Mouse (Mus musculus) yolk sac, embryonic 10.5 days (tissue): ENCODE measurements around the gene Actl7b.

ENCODE experiments used
- DNase-seq: peaks from one replicate; pipeline ENCODE4 v3.0.0-alpha.2; 2017; ENCODE audit warnings: low spot score

Gene Actl7b

DNA sequence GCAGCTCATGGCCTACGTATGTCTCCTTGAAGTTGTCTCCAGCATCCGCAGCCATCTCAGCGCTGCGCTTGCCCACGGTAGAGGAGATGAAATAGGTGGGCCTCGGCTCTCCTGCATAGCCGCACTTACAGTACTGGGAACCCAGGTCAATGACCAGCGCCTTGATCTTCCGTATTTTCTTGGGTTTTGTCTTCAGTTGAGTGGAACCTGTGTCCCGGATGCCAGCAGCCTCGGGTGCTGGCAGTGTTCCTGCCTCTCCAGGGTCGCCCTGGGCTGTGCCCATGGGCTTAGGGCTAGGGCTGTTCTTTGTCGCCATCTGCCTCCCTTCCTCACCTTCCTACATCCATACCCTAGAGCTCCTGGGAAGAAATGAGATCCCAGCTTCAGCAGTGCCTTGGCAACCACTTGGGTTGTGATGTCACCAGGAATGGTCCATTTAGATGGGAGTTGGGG is at the start of gene Actl7b:
Gene Actl7b, minus strand, starts transcription at position 403 of the 453 bp plus-strand sequence.
- DNase-seq: no peak

- no peak for DNase-seq
These were observed 29.8 kb upstream of the Actl7b start for GRCm38 (mm10) chr4:56771065-56771464.

DNA sequence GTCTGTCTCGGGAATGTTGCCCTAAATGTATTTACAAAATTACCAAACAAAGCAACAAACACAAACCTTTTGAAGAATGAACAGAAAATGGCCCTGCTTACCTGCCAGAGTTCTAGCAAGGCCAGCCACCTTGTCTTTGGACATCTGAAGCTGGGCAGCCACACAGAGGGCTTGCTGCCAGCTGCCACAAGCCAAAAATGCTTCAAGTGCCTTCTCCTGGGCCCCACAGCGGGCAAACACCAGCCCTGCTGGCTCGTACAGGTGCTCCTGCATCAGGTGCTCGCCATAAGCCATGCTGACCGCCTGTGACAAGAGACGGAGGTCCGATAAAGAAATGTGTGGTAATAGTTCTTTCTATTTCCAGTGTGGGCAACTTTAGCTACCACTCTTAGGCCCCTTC is 27.7 kb upstream of the Actl7b start:
- DNase-seq: no peak

DNA sequence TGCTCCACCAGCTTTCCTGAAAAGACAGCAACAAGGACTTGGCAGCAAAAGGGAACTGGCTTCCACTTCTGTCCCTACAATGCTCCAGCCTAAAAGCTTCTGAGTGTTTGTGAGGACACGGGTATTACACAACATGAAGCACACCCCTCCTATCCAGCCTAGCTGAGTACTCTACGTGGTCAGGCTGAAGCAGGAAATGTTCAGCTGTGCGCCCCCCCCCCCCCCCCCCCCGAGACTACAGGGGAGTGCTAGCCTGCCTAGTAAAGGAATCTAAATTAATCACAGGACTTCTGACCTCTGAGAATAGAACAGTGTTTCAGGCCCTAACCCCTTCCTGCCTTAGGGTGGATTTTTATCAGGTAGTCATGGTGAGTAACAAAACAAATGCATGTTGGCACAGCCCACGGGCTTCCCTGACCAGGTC is 26.6 kb upstream of the Actl7b start:
- no peak for DNase-seq

- DNase-seq: no peak
These were observed 16.4 kb upstream of the Actl7b start for GRCm38 (mm10) chr4:56757693-56758092.

DNA sequence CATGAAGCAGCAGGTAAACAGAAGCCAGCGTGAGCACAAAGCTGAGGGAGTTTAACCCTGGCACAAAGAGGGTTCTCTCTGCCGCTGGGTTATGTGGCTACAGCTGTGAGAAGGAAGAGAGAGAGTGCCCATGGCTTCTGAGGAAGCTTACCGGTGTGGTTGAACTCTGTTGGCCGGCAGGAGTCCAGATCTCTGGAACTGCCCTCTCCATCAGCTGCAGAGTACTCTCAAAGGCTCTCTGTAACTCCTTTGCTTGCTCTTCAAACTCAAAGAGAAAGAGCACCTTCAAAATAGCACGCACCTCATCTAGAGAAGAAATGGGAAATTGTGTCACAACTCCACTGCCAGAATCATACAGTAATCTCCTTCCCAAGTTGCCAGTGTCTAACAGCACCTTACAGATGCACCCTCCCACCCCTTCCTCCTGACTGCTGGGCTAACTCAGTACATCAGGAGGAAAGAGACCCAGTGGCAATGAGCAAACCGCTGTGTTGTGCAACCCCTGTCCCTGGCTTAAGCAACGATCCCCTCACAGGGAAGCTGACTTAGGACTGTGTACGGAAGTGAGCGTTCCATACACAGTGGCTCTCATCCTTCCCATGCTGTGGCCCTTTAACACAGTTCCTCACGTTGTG is 15.8 kb upstream of the Actl7b start:
- no peak for DNase-seq

DNA sequence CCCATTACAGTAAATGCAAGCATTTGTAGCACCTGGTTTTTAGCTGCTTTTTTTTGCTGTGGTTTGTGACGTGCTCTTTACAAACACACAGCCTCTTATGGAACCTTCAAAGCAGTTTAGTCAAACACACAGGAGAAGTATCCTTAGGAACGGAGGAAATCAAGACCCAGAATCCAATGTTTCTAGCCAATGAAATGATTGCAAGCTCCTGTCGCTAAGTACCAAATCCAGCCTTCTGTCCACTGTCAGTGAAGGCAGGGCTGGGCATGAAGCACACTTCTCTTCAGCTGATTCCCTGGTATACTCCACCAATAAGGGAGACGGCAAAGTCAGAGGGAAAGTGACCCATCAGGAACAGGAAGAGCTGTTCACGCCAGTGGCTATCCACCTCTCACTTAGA is 14.8 kb upstream of the Actl7b start:
- no peak for DNase-seq

GRCm38 (mm10) chr4:56747456-56747855 is 6.2 kb upstream of the Actl7b start:
- no peak for DNase-seq

DNA sequence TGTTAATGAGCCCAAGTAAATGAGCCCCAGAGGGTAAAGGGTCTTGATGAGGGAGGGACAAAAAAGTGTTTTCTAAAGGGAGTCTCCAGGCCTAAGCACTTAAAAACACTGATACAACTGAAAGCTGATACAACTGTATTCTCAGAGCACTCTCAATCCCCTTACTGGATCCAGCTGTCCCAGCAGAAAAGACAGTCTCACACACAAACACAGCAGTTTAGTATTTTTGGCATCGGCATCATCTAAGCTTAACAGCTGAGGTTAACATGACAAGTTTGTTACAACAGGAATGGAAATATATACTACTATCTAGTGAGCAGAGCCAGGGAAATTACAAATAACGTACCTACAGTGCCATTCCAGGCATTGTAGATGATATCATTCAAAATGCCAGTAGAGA is 5.1 kb upstream of the Actl7b start:
- no peak for DNase-seq

DNA sequence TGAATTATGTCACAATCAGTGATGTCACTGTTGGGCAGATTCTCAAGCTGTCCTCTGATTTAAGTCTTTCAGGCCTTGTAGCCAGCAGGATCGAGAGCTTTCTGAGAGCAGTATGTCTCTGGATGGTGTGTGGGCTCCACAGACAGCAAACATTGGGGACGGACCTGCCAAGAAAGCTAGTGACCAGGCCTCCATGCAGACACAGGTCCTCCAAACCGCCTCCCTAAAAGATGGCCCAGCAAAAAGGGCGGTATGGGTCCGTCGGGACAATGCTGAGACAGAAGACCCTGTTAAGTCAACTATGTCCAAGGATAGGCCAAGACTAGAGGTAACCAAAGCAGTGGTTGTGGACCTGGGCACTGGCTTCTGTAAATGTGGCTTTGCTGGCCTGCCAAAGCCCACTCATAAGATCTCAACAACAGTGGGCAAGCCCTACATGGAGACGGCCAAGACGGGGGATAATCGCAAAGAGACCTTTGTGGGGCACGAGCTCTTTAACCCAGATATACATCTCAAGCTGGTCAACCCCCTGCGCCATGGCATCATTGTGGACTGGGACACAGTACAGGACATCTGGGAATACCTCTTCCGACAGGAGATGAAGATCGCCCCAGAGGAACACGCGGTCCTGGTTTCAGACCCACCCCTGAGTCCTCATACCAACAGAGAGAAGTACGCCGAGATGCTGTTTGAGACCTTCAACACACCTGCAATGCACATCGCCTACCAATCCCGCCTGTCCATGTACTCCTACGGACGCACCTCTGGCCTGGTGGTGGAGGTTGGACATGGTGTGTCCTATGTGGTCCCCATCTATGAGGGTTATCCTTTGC is 2.3 kb upstream of the Actl7b start, which contains the start of gene Actl7a:
Gene Actl7a, plus strand, starts transcription at position 51 of the 833 bp plus-strand sequence.
- DNase-seq: no peak

DNA sequence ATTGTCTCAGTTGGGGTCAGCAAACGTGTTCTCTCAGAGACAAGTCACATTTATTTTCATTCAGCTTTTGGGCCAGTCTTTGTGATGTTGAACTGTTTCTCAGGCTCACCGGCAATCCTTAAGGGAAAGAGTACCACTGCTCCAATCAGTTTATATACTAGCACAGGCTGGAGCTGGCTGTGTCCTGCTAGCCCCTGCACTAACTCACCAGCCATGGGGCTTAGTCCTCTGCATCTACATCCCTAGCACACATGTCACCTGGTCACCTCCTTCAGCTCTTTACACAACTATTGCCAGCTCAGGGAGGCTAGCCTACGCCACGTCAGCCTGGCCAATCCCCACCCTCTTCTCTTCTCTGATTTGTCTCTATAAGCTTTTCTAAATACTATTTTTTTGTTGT is 1.5 kb upstream of the Actl7b start:
- DNase-seq: no peak

DNA sequence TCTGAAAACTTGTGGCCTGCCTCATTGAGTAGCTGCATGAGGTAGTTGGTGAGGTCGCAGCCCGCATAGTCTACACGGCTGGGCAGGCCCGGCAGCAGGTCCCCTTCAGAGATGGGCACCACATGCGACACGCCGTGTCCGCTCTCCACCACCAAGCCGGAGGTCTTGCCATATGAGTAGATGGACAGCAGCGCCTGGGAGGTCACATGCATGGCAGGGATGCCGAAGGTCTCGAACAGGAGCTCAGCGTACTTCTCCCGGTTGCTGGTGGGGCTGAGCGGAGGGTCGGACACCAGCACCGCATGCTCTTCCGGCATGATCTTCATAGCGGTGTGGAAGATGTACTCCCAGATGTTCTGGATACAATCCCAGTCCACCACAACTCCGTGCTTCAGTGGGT is 632 bp downstream of the Actl7b start:
- no peak for DNase-seq

DNA sequence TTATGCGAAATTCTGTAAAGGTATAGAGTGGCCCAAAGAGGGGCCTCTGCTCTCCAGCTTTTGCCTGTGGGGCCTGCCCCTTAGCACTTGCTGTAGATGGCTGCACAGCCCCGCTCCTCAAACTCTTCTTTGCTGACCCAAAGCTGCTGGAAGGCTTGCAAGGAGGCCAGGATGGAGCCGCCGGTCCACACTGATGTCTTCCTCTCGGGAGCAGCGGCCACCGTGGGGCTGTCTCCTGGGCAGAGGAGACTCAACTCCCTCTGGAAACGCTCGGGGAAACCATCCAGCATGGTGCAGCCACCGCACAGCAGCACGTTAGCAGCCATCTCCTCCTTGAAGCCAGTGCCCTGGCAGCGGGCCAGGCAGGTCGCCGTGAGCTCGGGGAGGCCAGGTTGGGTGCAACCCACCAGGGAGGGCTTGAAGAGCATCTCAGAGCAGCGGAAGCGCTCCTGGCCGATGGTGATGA is 1.2 kb downstream of the Actl7b start, which contains the start of gene Gm26657:
Gene Gm26657, plus strand, starts transcription at position 51 of the 466 bp plus-strand sequence.
- no peak for DNase-seq

DNA sequence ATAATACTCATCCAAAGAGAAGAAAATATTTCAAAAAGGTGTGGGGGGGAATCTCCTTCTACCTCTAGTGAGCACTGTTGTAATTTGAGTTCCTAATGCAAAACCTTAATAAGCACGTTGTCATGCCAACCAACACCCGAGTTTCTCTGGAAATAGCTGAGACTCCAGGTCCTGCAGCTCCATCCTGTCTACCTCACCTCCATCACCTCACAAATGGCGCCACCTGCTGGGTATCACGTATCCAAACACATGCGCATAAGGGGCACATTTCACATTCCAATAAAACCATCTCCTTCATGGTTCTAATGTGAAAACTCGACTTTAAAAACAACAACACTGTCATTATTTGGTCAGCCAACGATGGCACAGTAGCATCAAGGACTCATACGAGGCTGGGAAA is 15.4 kb downstream of the Actl7b start:
- no peak for DNase-seq

DNA sequence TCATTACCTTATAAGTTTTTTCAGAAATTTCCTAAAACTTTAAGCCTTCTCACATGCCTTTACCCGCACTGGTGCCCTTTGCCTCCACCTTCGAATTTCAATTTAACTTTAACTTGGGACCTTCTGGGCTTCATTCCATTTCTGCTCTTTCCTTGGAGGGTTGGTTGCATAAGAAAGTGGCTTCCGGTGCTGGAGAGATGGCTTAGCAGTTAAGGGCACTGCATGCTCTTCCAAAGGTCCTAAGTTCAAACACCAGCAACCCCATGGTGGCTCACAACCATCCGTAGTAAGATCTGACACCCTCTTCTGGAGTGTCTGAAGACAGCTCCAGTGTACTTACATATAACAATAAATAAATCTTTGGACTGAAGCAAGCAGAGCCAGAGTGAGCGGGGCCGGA is 18.0 kb downstream of the Actl7b start:
- no peak for DNase-seq

DNA sequence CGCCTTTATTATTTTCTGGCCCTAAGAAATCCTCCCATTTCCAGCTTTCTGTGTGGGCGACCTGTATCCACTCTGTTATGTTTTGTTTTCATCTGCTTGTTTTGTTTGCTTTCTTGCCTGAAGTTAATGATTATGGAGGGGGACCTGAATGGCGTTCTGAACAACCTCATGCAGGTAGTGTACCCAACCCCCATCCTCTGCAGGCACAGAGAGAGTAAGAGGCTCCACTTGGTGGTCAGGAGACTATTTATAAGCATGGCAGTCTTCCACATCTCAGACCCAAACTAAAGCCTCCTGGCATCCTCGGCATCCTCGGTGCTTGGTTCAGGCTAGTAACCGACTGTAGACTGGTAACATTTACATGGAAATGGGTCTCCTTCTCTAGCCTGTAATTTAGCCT is 18.9 kb downstream of the Actl7b start:
- no peak for DNase-seq

- no peak for DNase-seq
These were observed 19.8 kb downstream of the Actl7b start for GRCm38 (mm10) chr4:56721469-56721868.

DNA sequence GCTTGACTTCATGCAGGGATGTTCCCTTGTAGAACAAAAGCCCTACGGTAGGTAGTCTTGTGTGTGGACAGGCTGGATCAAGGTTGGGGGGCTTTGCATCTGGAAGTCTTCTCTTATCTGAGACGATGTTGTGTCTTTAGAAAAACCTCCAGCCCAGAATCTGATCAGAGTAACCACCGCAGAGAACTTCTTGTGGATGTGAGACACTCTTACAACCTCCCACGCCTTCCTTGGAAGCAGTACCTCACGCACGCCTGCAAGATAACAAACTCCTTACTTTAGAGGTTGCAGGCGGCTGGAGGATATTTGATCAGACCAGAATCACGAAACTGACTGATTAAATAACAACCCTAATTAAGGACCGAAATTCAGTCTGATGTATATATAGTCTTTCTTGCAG is 20.8 kb downstream of the Actl7b start:
- no peak for DNase-seq

DNA sequence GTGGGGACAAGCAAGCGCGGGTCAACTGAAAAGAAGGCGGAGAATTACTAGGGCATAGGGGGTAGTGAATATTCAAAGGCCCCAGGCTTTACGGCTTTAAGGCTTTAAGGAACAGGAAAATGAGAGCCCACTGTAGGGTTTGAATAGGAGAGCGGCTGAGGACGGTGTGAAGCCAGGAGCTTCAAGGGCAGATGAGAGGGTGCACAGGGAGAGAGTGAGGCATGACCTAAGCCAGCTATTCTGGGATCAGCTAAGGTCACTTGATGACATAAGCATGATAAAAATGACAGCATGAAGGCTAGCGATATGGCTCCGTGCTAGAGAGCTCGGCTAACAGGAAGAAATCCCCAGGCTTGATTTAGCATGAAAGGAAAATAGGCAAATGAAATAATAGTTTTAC is 21.8 kb downstream of the Actl7b start:
- DNase-seq: no peak

GRCm38 (mm10) chr4:56718573-56719442 is 22.4 kb downstream of the Actl7b start:
- no peak for DNase-seq

DNA sequence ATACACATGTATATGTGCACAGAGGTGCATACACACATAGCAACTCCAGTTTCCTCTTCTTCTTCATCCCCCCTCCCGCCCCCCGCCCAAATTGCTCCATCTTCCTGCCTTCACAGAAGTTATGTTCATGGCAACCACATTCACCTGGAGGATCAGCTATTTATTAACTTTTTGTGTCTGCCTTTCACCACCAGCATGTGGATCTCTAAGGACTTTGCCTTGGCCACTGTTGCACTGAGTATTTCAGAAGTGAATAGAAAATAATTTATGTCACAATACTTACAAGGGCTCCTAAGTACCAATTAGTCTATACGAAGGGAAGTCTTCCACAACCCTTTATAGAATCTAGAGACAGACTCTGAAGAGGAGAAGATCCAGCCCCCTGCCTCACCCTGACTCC is 23.3 kb downstream of the Actl7b start:
- DNase-seq: no peak

DNA sequence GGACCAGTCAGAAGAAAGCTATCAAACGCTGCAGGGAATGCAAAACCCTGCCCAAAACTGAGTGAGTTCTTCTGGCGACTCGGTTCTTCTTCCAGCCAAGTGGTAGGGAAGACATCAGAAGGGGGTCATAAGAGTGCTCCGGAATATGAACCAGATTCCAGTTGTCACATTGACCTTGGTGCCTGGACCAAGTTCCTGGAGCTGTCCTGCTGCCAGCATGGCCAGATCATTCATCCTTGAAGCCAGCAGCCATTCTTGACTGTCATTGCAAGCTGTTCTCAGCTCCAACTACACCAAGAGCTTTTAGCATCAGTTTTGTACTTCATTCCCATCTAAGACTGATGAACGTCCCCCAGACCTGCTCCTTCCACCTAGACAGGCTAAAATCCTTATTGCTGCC is 24.4 kb downstream of the Actl7b start:
- DNase-seq: no peak
